Mouse (Mus musculus): ENCODE measurements around the gene Gm21820. TPM values are rescaled to one million over a fixed set of nuclear protein-coding genes. Genes with fewer than 3 reads are reported as not detected.
"Not testable (repeated sequence)": the region's sequence is repeated elsewhere in the genome, so short reads cannot be mapped to it uniquely, and the experiment has no call there.

Gene Gm21820
- polyA plus RNA-seq (2012; rRNA removed): not detected in 2 replicates

DNA sequence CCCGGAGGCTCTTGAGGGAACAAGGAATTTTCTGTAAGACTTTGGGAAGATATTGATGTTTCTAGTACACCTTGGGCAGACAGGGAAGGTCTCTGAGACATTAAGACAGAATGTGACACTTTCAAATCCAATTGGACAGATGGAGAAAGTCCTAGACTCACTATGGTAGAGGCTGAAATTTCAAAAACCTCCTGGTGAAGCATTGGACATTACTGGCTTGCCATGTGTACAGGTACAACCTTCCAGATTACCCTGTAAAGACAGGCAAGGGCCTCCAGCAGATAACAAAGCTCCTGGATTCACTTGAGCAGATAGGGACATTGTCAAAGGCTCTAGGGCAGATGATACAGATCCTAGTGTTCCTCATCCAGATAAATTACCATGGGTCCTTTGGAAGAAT is at the start of gene Gm21820:
Gm21820 (minus strand) TSS at position 101 of the 400 bp plus-strand sequence.
- DNase-seq (ENCODE audit: low read depth, low spot score): not testable (repeated sequence)
- 33% methylated on average over 1 of the region's 1 CpGs for WGBS

Other genes with a start within 250 kb of the Gm21820 start
- gene Gm20918, start 205.5 kb downstream of the Gm21820 start, polyA plus RNA-seq (2012; rRNA removed): not detected in 2 replicates

Measured in large intestine, adult 2 months (tissue).